Mouse (Mus musculus) ES-Bruce4 (cell line): ENCODE data around the gene Foxj2.

Experiments
- CTCF ChIP-seq: IDR thresholded peaks from one replicate; pipeline ENCODE4 v1.8.1; 2011; ENCODE audit warnings: low read depth, low read length
- EP300 ChIP-seq: IDR thresholded peaks from 2 replicates; pipeline ENCODE4 v1.6.1; 2011; ENCODE audit warnings: low read depth, low read length; ENCODE audit not compliant: insufficient read depth
- POLR2A ChIP-seq: IDR thresholded peaks from one replicate; pipeline ENCODE4 v1.8.1; 2011; ENCODE audit warnings: low read length; ENCODE audit not compliant: insufficient read depth

- peak; percentile 83 for TF ChIP-seq CTCF
- no peak for TF ChIP-seq POLR2A
- TF ChIP-seq EP300 = no peak
These were observed 34.8 kb upstream of the Foxj2 start for GRCm38 (mm10) chr6:122784866-122785265.
